Comparison of ENCODE assay signal across 24 mouse cellular contexts in the genomic region with DNA sequence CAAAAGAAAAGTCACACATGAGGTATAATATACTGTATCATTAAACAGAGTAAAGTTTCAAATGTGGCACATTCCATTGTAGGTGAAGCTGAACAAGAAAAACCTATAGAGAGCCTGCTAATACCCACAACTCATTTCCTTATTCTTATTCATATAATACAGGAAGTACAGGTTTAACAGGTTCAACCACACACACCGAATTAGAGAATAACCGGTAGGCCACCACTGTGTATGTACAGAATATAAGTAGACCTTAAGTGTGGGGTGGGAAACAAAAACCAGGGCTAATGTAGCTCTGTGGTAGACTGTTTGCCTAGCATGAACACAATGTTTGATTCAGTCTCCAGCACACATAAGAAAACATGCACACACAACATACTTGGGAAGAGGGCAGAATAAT. TPM values are rescaled to one million over a fixed set of nuclear protein-coding genes. Genes with fewer than 3 reads are reported as not detected.
DNase-seq lines count a peak whose midpoint lies in the region; ATAC-seq lines count a peak whose summit lies in the region.
"Had no signal": no experiment of that assay in that cellular context is flagged by ENCODE, and none has a peak within 500 bp of the region (broad histone marks: within the 10 kb centered on the region; RNA-seq: fewer than 3 reads in every experiment).

No protein-coding gene starts in this region.

- no peak overlapping the region for H3K4me2 ChIP-seq in lung, embryonic 15.5 days
- no peak overlapping the region for H3K4me2 ChIP-seq in intestine, embryonic 16.5 days (ENCODE audit: low read depth, low read length)
- no peak overlapping the region for H3K4me2 ChIP-seq in stomach, embryonic 15.5 days
- H3K4me2 ChIP-seq: embryonic facial prominence, embryonic 12.5 days; heart, embryonic 11.5 days; hindbrain, embryonic 14.5 days; liver, embryonic 11.5 days had no signal

- peak overlapping the region; percentile 24; the same call in 1 of the 2 replicates for H3K27ac ChIP-seq in lung, embryonic 15.5 days
- H3K27ac ChIP-seq in intestine, embryonic 16.5 days (ENCODE audit: low read length) = no peak overlapping the region
- H3K27ac ChIP-seq in stomach, embryonic 15.5 days = peak overlapping the region; percentile 5; the same call in 1 of the 2 replicates
- H3K27ac ChIP-seq: embryonic facial prominence, embryonic 12.5 days; forebrain, embryonic 10.5 days; hindbrain, embryonic 14.5 days; limb, embryonic 10.5 days had no signal

- no peaks in the 10 kb centered on the region for H3K36me3 ChIP-seq in lung, embryonic 15.5 days
- no peaks in the 10 kb centered on the region for H3K36me3 ChIP-seq in intestine, embryonic 16.5 days (ENCODE audit: control insufficient read depth, insufficient read depth, low read length)
- no peaks in the 10 kb centered on the region for H3K36me3 ChIP-seq in stomach, embryonic 15.5 days
- H3K36me3 ChIP-seq: embryonic facial prominence, embryonic 12.5 days; limb, embryonic 10.5 days had no signal

- H3K9ac ChIP-seq in lung, embryonic 15.5 days = no peak overlapping the region
- H3K9ac ChIP-seq in intestine, embryonic 16.5 days (ENCODE audit: low read depth, low read length) = no peak overlapping the region
- no peak overlapping the region for H3K9ac ChIP-seq in stomach, embryonic 15.5 days
- H3K9ac ChIP-seq: embryonic facial prominence, embryonic 12.5 days; hindbrain, embryonic 14.5 days had no signal

- 65% methylated on average over 2 of the region's 2 CpGs for WGBS in lung, embryonic 15.5 days
- 67% methylated on average over 2 of the region's 2 CpGs for WGBS in intestine, embryonic 16.5 days
- 70% methylated on average over 2 of the region's 2 CpGs for WGBS in stomach, embryonic 15.5 days

- no peak overlapping the region for H3K4me3 ChIP-seq in lung, embryonic 15.5 days
- no peak overlapping the region for H3K4me3 ChIP-seq in intestine, embryonic 16.5 days (ENCODE audit: low read length)
- H3K4me3 ChIP-seq in stomach, embryonic 15.5 days (replicated peaks) = no peak overlapping the region
- H3K4me3 ChIP-seq: embryonic facial prominence, embryonic 12.5 days; forebrain, embryonic 10.5 days; limb, embryonic 10.5 days; megakaryocyte, embryonic 14.5 days had no signal

- no peaks in the 10 kb centered on the region for H3K9me3 ChIP-seq in lung, embryonic 15.5 days
- no peaks in the 10 kb centered on the region for H3K9me3 ChIP-seq in intestine, embryonic 16.5 days (ENCODE audit: control insufficient read depth, low read length)
- H3K9me3 ChIP-seq in stomach, embryonic 15.5 days = no peaks in the 10 kb centered on the region
- H3K9me3 ChIP-seq: embryonic facial prominence, embryonic 12.5 days; forebrain, embryonic 10.5 days; limb, embryonic 10.5 days; megakaryocyte, embryonic 14.5 days had no signal

- no peak for DNase-seq in lung, postnatal 10 days
- no peak for DNase-seq in adrenal gland, postnatal 10 days
- no peak for DNase-seq in left cerebral cortex, postnatal 14 days (ENCODE audit: low spot score in 2 of 2)
- DNase-seq in cerebellum, adult 18-20 months = no peak
- DNase-seq: adrenal gland, adult 8-10 months; cerebellum, adult 11 months; gastrocnemius, postnatal 14 days; heart, postnatal 14 days; kidney, adult 18-20 months; layer of hippocampus, postnatal 36 days; right cerebral cortex, adult 18-20 months; thymus, postnatal 14 days had no signal

- ATAC-seq in lung, embryonic 15.5 days (ENCODE audit: borderline replicate concordance, extremely low read depth, low FRiP score, low TSS enrichment) = peak; percentile 57; the same call in 1 of the 2 replicates
- peak; percentile 50; the same call in 1 of the 2 replicates for ATAC-seq in common myeloid progenitor, adult 5-6 weeks (replicated peaks; ENCODE audit: low read depth, poor library complexity, severe bottlenecking)
- peak; percentile 80 for ATAC-seq in intestine, embryonic 16.5 days
- peak; percentile 92 for ATAC-seq in stomach, embryonic 15.5 days (ENCODE audit: insufficient read depth, low FRiP score, low read depth)
- ATAC-seq: midbrain, embryonic 16.5 days had no signal

- H3K27me3 ChIP-seq in lung, embryonic 15.5 days = no peaks in the 10 kb centered on the region
- H3K27me3 ChIP-seq in intestine, embryonic 16.5 days (replicated peaks; ENCODE audit: control insufficient read depth, insufficient read depth, low read length) = no peaks in the 10 kb centered on the region
- no peaks in the 10 kb centered on the region for H3K27me3 ChIP-seq in stomach, embryonic 15.5 days (replicated peaks)
- H3K27me3 ChIP-seq: embryonic facial prominence, embryonic 12.5 days; megakaryocyte, embryonic 14.5 days had no signal

- peaks cover 4% of the 10 kb centered on the region; the same call in 1 of the 2 replicates for H3K4me1 ChIP-seq in lung, embryonic 15.5 days
- H3K4me1 ChIP-seq in intestine, embryonic 16.5 days (ENCODE audit: control insufficient read depth, insufficient read depth, low read length) = peaks cover 4% of the 10 kb centered on the region; the same call in 1 of the 2 replicates
- no peaks in the 10 kb centered on the region for H3K4me1 ChIP-seq in stomach, embryonic 15.5 days
- H3K4me1 ChIP-seq: embryonic facial prominence, embryonic 12.5 days; forebrain, embryonic 10.5 days; limb, embryonic 10.5 days had no signal

- intact Hi-C loops in left cerebral cortex, postnatal 14 days (cut with DNase I) = no loop called here

RNA-seq across cellular contexts. Expression of a gene that starts 18.6 kb away (rescaled TPM):
- 45.5 and 47.7 TPM in 2 replicates for polyA plus RNA-seq in lung, embryonic 15.5 days (2015; fragmentation: Nextera tagmentation; extraction: Ambion mirVana)
- 99.1 and 100 TPM in 2 replicates for total RNA-seq in common myeloid progenitor, adult 5-6 weeks (2017)
- polyA plus RNA-seq in intestine, embryonic 16.5 days (2015; fragmentation: Nextera tagmentation; extraction: Ambion mirVana) = 29.9 and 30.8 TPM in 2 replicates
- 47.5 and 53.3 TPM in 2 replicates for polyA plus RNA-seq in stomach, embryonic 15.5 days (2015; fragmentation: Nextera tagmentation; extraction: Ambion mirVana)
- 10 to 100 TPM; 64.6 to 71.5 TPM for total RNA-seq in adrenal gland, postnatal 10 days (2021)
- total RNA-seq in left cerebral cortex, postnatal 14 days (2021) = 10 to 100 TPM; 23.8 to 30.1 TPM
